Mouse (Mus musculus): ENCODE measurements around the gene Sorbs2. TPM values are rescaled to one million over a fixed set of nuclear protein-coding genes. Genes with fewer than 3 reads are reported as not detected.

Gene Sorbs2
- polyA plus RNA-seq, 1 experiment = 5.6 TPM

Other genes with a start within 250 kb of the Sorbs2 start
- gene F11, start 245.8 kb upstream of the Sorbs2 start, polyA plus RNA-seq (2012; rRNA removed) = not detected in 2 replicates
- 0.01 and 0.19 TPM in 2 replicates for gene Klkb1, start 212.9 kb upstream of the Sorbs2 start, polyA plus RNA-seq (2012; rRNA removed)
- gene Gm45753, start 199.3 kb upstream of the Sorbs2 start, polyA plus RNA-seq (2012; rRNA removed) = 0.12 TPM in 1 of 2 replicates, not detected in the other
- 12.7 and 63.2 TPM in 2 replicates for gene Cyp4v3, start 174.6 kb upstream of the Sorbs2 start, polyA plus RNA-seq (2012; rRNA removed)
- gene Fam149a, start 125.5 kb upstream of the Sorbs2 start, polyA plus RNA-seq (2012; rRNA removed) = 1.8 and 1.9 TPM in 2 replicates
- gene Tlr3, start 96.7 kb upstream of the Sorbs2 start, polyA plus RNA-seq (2012; rRNA removed) = 5.6 and 12.8 TPM in 2 replicates